Mouse (Mus musculus) liver, embryonic 16.5 days (tissue): ENCODE data around the gene Dnah14. TPM values are rescaled to one million over a fixed set of nuclear protein-coding genes. Genes with fewer than 3 reads are reported as not detected.
"Not testable (repeated sequence)": the region's sequence is repeated elsewhere in the genome, so short reads cannot be mapped to it uniquely, and the experiment has no call there.

Experiments used
- ATAC-seq: fragments of 200-750 bp; cut with Nextera tagmentation; 2 replicates; pipeline ENCODE4 v1.8.0; 2017; ENCODE audit warnings: low read depth, mild to moderate bottlenecking, moderate number of reproducible peaks, moderate library complexity
- H3K27ac ChIP-seq: fragments of 300-500 bp; sonication (generic); 2 replicates; pipeline ENCODE4 v1.5.1; 2014; ENCODE audit warnings: mild to moderate bottlenecking, low read length
- H3K27me3 ChIP-seq: fragments of 300-500 bp; sonication (generic); 2 replicates; pipeline ENCODE4 v1.6.1; 2014; ENCODE audit warnings: low read depth, low read length, mixed read lengths; ENCODE audit not compliant: control insufficient read depth, insufficient read depth
- H3K36me3 ChIP-seq: fragments of 300-500 bp; sonication (generic); 2 replicates; pipeline ENCODE4 v1.6.1; 2014; ENCODE audit warnings: mild to moderate bottlenecking; ENCODE audit not compliant: control insufficient read depth, insufficient read depth
- H3K4me1 ChIP-seq: fragments of 300-500 bp; sonication (generic); 2 replicates; pipeline ENCODE4 v1.6.1; 2014; ENCODE audit warnings: low read depth, low read length, mixed read lengths; ENCODE audit not compliant: control insufficient read depth
- H3K4me2 ChIP-seq: fragments of 300-500 bp; sonication (generic); 2 replicates; pipeline ENCODE4 v1.6.1; 2014; ENCODE audit warnings: low read depth, low read length, mixed read lengths
- H3K4me3 ChIP-seq: fragments of 300-500 bp; sonication (generic); 2 replicates; pipeline ENCODE4 v1.5.1; 2014; ENCODE audit warnings: low read depth, mild to moderate bottlenecking, low read length
- H3K9ac ChIP-seq: fragments of 300-500 bp; sonication (generic); 2 replicates; pipeline ENCODE4 v1.6.1; 2014; ENCODE audit warnings: low read depth, low read length
- H3K9me3 ChIP-seq: fragments of 300-500 bp; sonication (generic); replicated peaks from 2 replicates; pipeline ENCODE4 v1.6.1; 2016; ENCODE audit warnings: low read length; ENCODE audit not compliant: control insufficient read depth
- WGBS: fragments of 180-500 bp; shearing (Covaris S2); extraction: QIAGEN DNeasy Blood & Tissue Kit; methylation state at CpG from one replicate; pipeline ENCODE4 v1.1.7; 2014; ENCODE audit not compliant: insufficient replicate concordance; 5-methylcytosine and 5-hydroxymethylcytosine counted together
- polyA plus RNA-seq: library from polyadenylated mRNA; unstranded; fragments of >200 nt; fragmentation: Nextera tagmentation; extraction: Ambion mirVana; gene quantifications from 2 replicates; pipeline ENCODE4 v1.2.1, GENCODE M21; 2015

Dnah14 gene
- polyA plus RNA-seq, 1 experiment from 2014 or later, result 2.3 TPM

DNA sequence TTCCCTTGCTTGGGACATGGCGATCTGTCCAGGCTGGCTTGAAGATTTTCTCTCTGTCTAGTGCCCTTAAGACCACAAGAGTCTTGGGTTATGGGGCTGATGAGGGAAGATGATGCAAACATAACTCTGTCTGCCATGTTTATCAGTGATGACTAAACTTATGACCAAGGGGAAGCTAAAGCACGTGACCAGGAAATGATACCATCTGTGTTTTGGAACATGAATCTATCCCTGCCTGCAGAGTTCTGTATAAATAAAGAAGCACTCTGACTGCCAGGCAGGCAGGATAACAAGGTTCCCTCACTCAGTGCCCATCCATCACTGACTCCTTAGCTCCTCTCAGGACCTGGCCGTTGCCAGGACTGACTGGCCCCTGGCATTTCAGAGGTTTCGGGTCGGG is 157.2 kb downstream of the Dnah14 start:
- Histone ChIP-seq H3K4me3 (no peak overlapping the region), H3K27ac (no peak overlapping the region), H3K9ac (no peak overlapping the region), H3K4me1 (no peaks in the 10 kb centered on the region), H3K4me2 (no peak overlapping the region), H3K36me3 (no peaks in the 10 kb centered on the region), H3K9me3 (no peaks in the 10 kb centered on the region), H3K27me3 (no peaks in the 10 kb centered on the region)
- WGBS, result 57% methylated on average over 5 of the region's 5 CpGs
- no peak for ATAC-seq

DNA sequence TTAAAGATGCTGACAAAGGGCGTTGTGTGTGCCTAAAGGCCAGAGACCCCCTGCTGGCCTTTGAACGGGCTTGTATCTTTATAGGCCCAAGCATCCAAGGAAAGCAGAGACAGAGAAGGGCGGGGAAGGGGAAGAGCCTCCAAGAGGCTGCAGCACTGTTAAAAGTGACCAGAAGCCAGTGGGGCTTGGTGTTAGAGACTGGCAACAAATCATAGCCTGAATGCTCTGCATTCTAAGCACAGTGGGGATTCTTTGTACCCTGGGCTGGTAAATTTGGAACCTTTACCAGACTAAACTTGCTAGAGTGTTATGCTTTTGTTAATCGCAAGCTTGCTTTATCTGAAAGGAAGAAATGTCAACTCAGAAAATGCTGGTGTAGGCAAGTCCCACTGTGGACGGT is 163.9 kb downstream of the Dnah14 start:
- Histone ChIP-seq H3K4me2 (no peak overlapping the region), H3K9ac (no peak overlapping the region), H3K9me3 (no peaks in the 10 kb centered on the region), H3K4me3 (no peak overlapping the region), H3K27me3 (no peaks in the 10 kb centered on the region), H3K36me3 (no peaks in the 10 kb centered on the region), H3K27ac (no peak overlapping the region), H3K4me1 (no peaks in the 10 kb centered on the region)
- ATAC-seq, result no peak
- 65% methylated on average over 5 of the region's 5 CpGs for whole genome bisulfite sequencing

DNA sequence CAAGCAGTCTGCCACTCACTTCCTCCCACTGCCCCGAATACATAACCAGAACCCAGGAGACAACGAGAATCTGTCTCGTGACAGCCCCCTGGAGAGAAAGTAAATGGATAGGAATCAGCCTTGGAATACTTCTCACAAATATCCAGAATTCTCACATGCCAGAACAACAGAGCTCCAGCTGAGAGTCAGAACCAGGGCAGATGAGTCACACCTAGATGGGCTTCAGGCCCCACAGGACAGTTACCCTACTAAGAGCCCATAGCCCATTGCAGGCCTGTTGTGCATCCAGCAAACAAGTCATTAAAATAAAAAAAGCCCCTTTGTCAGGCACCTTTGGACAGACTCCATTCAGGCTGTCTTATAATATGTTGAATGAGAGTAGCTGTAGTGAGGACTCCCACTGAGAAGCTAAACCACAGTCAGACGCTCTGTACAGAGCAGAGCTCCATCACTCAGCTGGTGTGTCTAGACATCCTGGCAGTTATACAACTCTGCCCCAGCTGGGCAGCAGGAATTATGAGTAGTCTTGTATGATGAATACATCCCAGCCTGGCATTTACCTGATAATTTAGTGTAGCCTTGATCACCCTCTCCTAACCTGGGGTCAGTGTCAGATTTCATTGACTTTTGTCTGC is 166.0 kb downstream of the Dnah14 start:
- Histone ChIP-seq H3K27me3 (no peaks in the 10 kb centered on the region), H3K27ac (no peak overlapping the region), H3K9ac (no peak overlapping the region), H3K4me2 (no peak overlapping the region), H3K4me1 (no peaks in the 10 kb centered on the region), H3K9me3 (no peaks in the 10 kb centered on the region), H3K4me3 (no peak overlapping the region), H3K36me3 (no peaks in the 10 kb centered on the region)
- WGBS, result 53% methylated on average over 4 of the region's 4 CpGs
- no peak for ATAC-seq

DNA sequence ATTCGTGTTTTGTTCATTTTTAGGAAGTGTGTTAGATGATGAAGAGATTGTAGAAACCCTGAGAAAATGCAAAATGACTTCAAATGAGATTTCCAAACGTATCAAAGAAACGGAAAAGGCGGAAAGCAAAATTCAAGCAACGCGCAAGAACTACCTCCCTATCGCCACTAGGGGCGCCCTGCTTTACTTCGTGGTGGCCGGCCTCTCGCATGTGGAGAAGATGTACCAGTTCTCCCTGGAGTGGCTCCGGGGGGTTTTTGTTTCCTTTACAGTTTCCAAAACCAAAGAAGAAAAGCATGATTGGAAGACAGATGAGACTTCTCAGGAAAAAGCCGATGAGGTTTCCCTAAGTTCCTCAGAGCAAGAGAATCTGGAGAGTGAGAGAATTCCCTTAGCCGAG is 193.0 kb downstream of the Dnah14 start:
- ATAC-seq, result no peak
- H3K27ac ChIP-seq, result no peak overlapping the region
- no peaks in the 10 kb centered on the region for H3K27me3 ChIP-seq
- no peak overlapping the region for H3K4me3 ChIP-seq
- 61% methylated on average over 14 of the region's 14 CpGs for WGBS
- no peak overlapping the region for H3K4me2 ChIP-seq
- no peaks in the 10 kb centered on the region for H3K36me3 ChIP-seq
- H3K9ac ChIP-seq, result no peak overlapping the region
- no peaks in the 10 kb centered on the region for H3K9me3 ChIP-seq
- H3K4me1 ChIP-seq, result no peaks in the 10 kb centered on the region

DNA sequence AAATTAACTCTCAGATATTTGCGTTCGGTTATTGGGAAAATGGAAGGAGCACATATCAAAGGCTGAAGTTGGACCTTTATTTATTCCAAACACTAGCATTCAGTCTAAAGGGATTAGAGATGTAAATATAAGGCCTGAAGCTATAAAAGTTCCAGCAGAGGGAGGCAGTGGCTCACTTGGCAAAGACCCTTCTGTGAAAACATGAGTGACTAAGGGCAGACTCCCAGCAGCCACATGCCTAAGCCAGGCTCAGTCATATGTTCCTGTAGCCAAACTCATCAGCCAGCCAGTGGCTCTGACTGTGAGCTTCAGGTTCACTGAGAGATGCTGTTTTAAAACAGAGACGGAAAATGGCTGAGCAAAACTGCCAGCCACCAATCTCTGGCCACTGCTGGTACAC is 195.5 kb downstream of the Dnah14 start:
- Histone ChIP-seq H3K4me3 (no peak overlapping the region), H3K9me3 (no peaks in the 10 kb centered on the region; the same call in 1 of the 2 replicates), H3K9ac (no peak overlapping the region), H3K4me1 (no peaks in the 10 kb centered on the region), H3K4me2 (no peak overlapping the region), H3K27me3 (no peaks in the 10 kb centered on the region), H3K27ac (no peak overlapping the region), H3K36me3 (no peaks in the 10 kb centered on the region)
- 67% methylated on average over 3 of the region's 3 CpGs for WGBS
- no peak for ATAC-seq

DNA sequence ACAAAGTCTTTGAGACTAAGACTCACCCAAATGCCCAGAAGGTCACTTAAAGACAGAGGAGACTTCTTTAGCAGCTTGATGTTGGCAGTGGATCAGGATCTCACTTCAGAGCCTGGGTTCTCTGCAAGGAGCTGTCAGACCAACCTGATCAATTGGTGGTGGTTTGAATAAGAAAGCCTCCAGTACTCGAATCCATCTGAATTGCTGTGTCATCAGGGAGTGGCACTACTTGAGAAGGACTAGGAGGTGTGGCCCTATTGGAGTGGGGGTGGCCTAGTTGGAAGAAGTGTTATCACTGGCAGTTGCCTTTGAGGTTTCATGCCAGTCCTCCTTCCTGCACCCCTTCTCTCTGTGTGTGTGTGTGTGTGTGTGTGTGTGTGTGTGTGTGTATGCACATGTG is 200.2 kb downstream of the Dnah14 start:
- Histone ChIP-seq H3K27me3 (no peaks in the 10 kb centered on the region), H3K4me3 (no peak overlapping the region), H3K27ac (no peak overlapping the region), H3K9ac (no peak overlapping the region), H3K36me3 (no peaks in the 10 kb centered on the region), H3K9me3 (no peaks in the 10 kb centered on the region; the same call in 1 of the 2 replicates), H3K4me1 (no peaks in the 10 kb centered on the region), H3K4me2 (no peak overlapping the region)
- 27% methylated on average over 1 of the region's 1 CpGs for WGBS
- ATAC-seq, result no peak

DNA sequence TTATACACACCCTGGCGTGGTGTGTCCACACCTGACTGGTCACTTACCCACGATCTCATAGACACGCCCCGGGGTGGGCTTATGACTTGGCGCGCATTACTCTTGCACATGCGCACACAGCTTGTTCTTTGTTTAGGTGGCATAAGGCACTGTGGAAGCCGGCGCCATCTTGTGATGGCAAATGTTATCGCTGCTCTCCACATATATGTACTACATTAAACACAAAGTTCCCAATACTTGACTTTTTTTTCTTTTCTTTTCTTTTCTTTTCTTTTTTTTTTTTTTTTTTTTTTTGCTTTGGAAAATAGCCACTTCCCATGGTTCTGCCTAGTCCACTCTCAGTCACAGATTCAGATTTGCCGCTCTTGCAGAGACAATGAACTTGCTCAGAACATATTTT is 206.2 kb downstream of the Dnah14 start:
- not testable (repeated sequence) for H3K27me3 ChIP-seq, H3K4me2 ChIP-seq, H3K9me3 ChIP-seq, H3K4me3 ChIP-seq, H3K9ac ChIP-seq, H3K4me1 ChIP-seq, H3K36me3 ChIP-seq, H3K27ac ChIP-seq, ATAC-seq
- WGBS, result 75% methylated on average over 11 of the region's 11 CpGs

DNA sequence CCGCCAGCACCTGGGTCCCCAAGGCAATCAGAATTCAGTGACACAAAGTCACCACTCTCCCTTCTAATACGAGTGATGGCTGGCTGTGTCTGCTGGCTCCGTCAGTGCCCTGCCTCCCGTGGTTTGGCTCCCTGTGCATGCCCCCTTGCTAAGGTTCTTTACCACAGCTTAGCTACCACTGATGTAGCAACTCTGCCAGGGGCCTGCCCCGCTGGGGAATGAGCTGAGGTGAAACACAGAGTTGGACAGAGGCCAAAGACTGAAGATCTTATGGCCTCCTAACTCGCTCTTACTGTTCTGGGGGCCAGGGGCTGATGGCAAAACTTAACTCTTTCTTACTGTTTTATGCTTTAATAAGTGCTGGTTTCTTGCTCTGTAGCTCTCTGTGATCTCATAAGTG is 213.6 kb downstream of the Dnah14 start:
- no peaks in the 10 kb centered on the region for H3K27me3 ChIP-seq
- WGBS, result 46% methylated on average over 6 of the region's 6 CpGs
- no peak overlapping the region for H3K27ac ChIP-seq
- H3K4me3 ChIP-seq, result no peak overlapping the region
- H3K36me3 ChIP-seq, result no peaks in the 10 kb centered on the region
- ATAC-seq, result no peak
- H3K9ac ChIP-seq, result no peak overlapping the region
- no peak overlapping the region for H3K4me2 ChIP-seq
- H3K4me1 ChIP-seq, result no peaks in the 10 kb centered on the region
- H3K9me3 ChIP-seq, result peaks cover 4% of the 10 kb centered on the region; the same call in 1 of the 2 replicates

DNA sequence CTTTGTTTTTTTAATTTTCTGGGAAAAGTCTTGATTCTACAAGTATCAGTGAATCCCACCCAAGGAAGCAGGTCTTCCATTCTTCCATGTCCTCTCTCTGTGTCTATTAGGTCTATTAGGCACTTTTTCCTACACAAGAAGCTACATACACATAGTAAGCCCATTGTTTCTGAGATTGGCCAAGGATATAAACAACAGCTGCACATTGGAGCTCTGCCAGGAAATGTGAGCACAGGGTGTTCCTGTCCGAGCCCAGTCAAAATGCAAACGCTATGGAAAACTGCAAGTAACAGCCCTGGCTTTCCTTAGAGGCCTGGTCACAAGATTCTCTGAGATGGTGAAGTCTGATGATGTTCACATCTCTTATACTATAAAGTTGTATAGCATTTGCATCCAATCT is 217.2 kb downstream of the Dnah14 start:
- 30% methylated on average over 2 of the region's 2 CpGs for WGBS
- Histone ChIP-seq H3K27ac (no peak overlapping the region), H3K36me3 (no peaks in the 10 kb centered on the region), H3K4me3 (no peak overlapping the region), H3K9ac (no peak overlapping the region), H3K9me3 (no peaks in the 10 kb centered on the region), H3K4me1 (no peaks in the 10 kb centered on the region), H3K27me3 (no peaks in the 10 kb centered on the region), H3K4me2 (no peak overlapping the region)
- no peak for ATAC-seq
